Mouse (Mus musculus) neural tube, embryonic 15.5 days (tissue): ENCODE measurements at regions not wholly inside any gene's neighbourhood (a gene's known extent, or its start where the extent isn't known, plus 50 kb on each side); places are given as distances from the start of the nearest gene placed in this dataset.

Experiments used
- ATAC-seq: fragments of 200-750 bp; cut with Nextera tagmentation; 2 replicates; pipeline ENCODE4 v1.8.0; 2017; ENCODE audit warnings: mild to moderate bottlenecking, moderate TSS enrichment, moderate library complexity; ENCODE audit not compliant: low FRiP score
- H3K27ac ChIP-seq: fragments of 300-500 bp; sonication (generic); replicated peaks from 2 replicates; pipeline ENCODE4 v1.5.1; 2015; ENCODE audit warnings: mild to moderate bottlenecking, inconsistent platforms
- H3K27me3 ChIP-seq: fragments of 300-500 bp; sonication (generic); replicated peaks from 2 replicates; pipeline ENCODE4 v1.6.1; 2015; ENCODE audit warnings: inconsistent platforms
- H3K36me3 ChIP-seq: fragments of 300-500 bp; sonication (generic); 2 replicates; pipeline ENCODE4 v1.6.1; 2015; ENCODE audit warnings: inconsistent platforms
- H3K4me1 ChIP-seq: fragments of 300-500 bp; sonication (generic); 2 replicates; pipeline ENCODE4 v1.6.1; 2015; ENCODE audit warnings: inconsistent platforms
- H3K4me2 ChIP-seq: fragments of 300-500 bp; sonication (generic); 2 replicates; pipeline ENCODE4 v1.6.1; 2015; ENCODE audit warnings: inconsistent platforms, mild to moderate bottlenecking, moderate library complexity
- H3K4me3 ChIP-seq: fragments of 300-500 bp; sonication (generic); replicated peaks from 2 replicates; pipeline ENCODE4 v1.5.1; 2015; ENCODE audit warnings: mild to moderate bottlenecking, inconsistent platforms
- H3K9ac ChIP-seq: fragments of 300-500 bp; sonication (generic); replicated peaks from 2 replicates; pipeline ENCODE4 v1.6.1; 2015; ENCODE audit warnings: mild to moderate bottlenecking, inconsistent platforms
- H3K9me3 ChIP-seq: fragments of 300-500 bp; sonication (generic); replicated peaks from 2 replicates; pipeline ENCODE4 v1.6.1; 2016; ENCODE audit warnings: inconsistent platforms
- WGBS: fragments of 180-500 bp; shearing (Covaris S2); methylation state at CpG from one replicate; pipeline ENCODE4 v1.1.7; 2015; ENCODE audit warnings: mixed read lengths; 5-methylcytosine and 5-hydroxymethylcytosine counted together

- Histone ChIP-seq H3K27me3 (no peaks in the 10 kb centered on the region), H3K4me2 (no peak overlapping the region), H3K9ac (no peak overlapping the region), H3K9me3 (no peaks in the 10 kb centered on the region), H3K36me3 (no peaks in the 10 kb centered on the region), H3K27ac (no peak overlapping the region), H3K4me1 (no peaks in the 10 kb centered on the region), H3K4me3 (no peak overlapping the region)
- ATAC-seq = no peak
- WGBS = 86% methylated on average over 8 of the region's 8 CpGs
Observed at GRCm38 (mm10) chr2:84072881-84073583, 82.7 kb downstream of the Gm13691 start.

- H3K27ac ChIP-seq = no peak overlapping the region
- no peak overlapping the region for H3K4me3 ChIP-seq
- no peaks in the 10 kb centered on the region for H3K27me3 ChIP-seq
- no peaks in the 10 kb centered on the region for H3K4me1 ChIP-seq
- no peaks in the 10 kb centered on the region for H3K9me3 ChIP-seq
- no peak overlapping the region for H3K9ac ChIP-seq
- H3K36me3 ChIP-seq = no peaks in the 10 kb centered on the region
- 87% methylated on average over 3 of the region's 3 CpGs for WGBS
- no peak for ATAC-seq
- no peak overlapping the region for H3K4me2 ChIP-seq
Observed at GRCm38 (mm10) chr2:84075944-84076343, 85.6 kb downstream of the Gm13691 start.

GRCm38 (mm10) chr2:84079284-84079683 lies 88.9 kb downstream of the Gm13691 start:
- Histone ChIP-seq H3K4me1 (no peaks in the 10 kb centered on the region), H3K4me3 (no peak overlapping the region), H3K27me3 (no peaks in the 10 kb centered on the region), H3K36me3 (no peaks in the 10 kb centered on the region), H3K4me2 (no peak overlapping the region), H3K27ac (no peak overlapping the region), H3K9ac (no peak overlapping the region), H3K9me3 (no peaks in the 10 kb centered on the region)
- no peak for ATAC-seq
- WGBS = 60% methylated on average over 8 of the region's 8 CpGs

GRCm38 (mm10) chr2:84080228-84080627 lies 89.9 kb downstream of the Gm13691 start:
- Histone ChIP-seq H3K36me3 (no peaks in the 10 kb centered on the region), H3K4me1 (no peaks in the 10 kb centered on the region), H3K4me3 (no peak overlapping the region), H3K27me3 (no peaks in the 10 kb centered on the region), H3K9ac (no peak overlapping the region), H3K9me3 (no peaks in the 10 kb centered on the region), H3K27ac (no peak overlapping the region), H3K4me2 (no peak overlapping the region)
- no peak for ATAC-seq
- 81% methylated on average over 3 of the region's 3 CpGs for WGBS

- no peak for ATAC-seq
- WGBS = 78% methylated on average over 1 of the region's 1 CpGs
- H3K4me3 ChIP-seq = no peak overlapping the region
- no peaks in the 10 kb centered on the region for H3K9me3 ChIP-seq
- H3K27me3 ChIP-seq = no peaks in the 10 kb centered on the region
- no peaks in the 10 kb centered on the region for H3K36me3 ChIP-seq
- H3K4me1 ChIP-seq = no peaks in the 10 kb centered on the region
- no peak overlapping the region for H3K4me2 ChIP-seq
- H3K9ac ChIP-seq = no peak overlapping the region
- H3K27ac ChIP-seq = no peak overlapping the region
Observed at GRCm38 (mm10) chr2:84094751-84095150, 104.4 kb downstream of the Gm13691 start.

- peak; percentile 69; the same call in 1 of the 2 replicates for ATAC-seq
- no peak overlapping the region for H3K4me3 ChIP-seq
- no peak overlapping the region for H3K9ac ChIP-seq
- no peaks in the 10 kb centered on the region for H3K27me3 ChIP-seq
- H3K4me2 ChIP-seq = no peak overlapping the region
- H3K36me3 ChIP-seq = no peaks in the 10 kb centered on the region
- WGBS = 68% methylated on average over 4 of the region's 4 CpGs
- no peaks in the 10 kb centered on the region for H3K9me3 ChIP-seq
- H3K4me1 ChIP-seq = no peaks in the 10 kb centered on the region
- H3K27ac ChIP-seq = no peak overlapping the region
Observed at GRCm38 (mm10) chr2:84098746-84099145, 108.4 kb downstream of the Gm13691 start.

- WGBS = 82% methylated on average over 6 of the region's 6 CpGs
- Histone ChIP-seq H3K36me3 (no peaks in the 10 kb centered on the region), H3K4me2 (no peak overlapping the region), H3K27ac (no peak overlapping the region), H3K27me3 (no peaks in the 10 kb centered on the region), H3K4me3 (no peak overlapping the region), H3K9me3 (no peaks in the 10 kb centered on the region), H3K4me1 (no peaks in the 10 kb centered on the region), H3K9ac (no peak overlapping the region)
- no peak for ATAC-seq
Observed at GRCm38 (mm10) chr2:84113562-84113961, 123.2 kb downstream of the Gm13691 start.

GRCm38 (mm10) chr2:84119839-84120238 lies 129.5 kb downstream of the Gm13691 start:
- Histone ChIP-seq H3K27me3 (no peaks in the 10 kb centered on the region), H3K9ac (no peak overlapping the region), H3K4me2 (no peak overlapping the region), H3K36me3 (no peaks in the 10 kb centered on the region), H3K27ac (no peak overlapping the region), H3K9me3 (no peaks in the 10 kb centered on the region), H3K4me3 (no peak overlapping the region), H3K4me1 (no peaks in the 10 kb centered on the region)
- no peak for ATAC-seq
- 97% methylated on average over 2 of the region's 2 CpGs for WGBS

- Histone ChIP-seq H3K27me3 (no peaks in the 10 kb centered on the region), H3K9ac (no peak overlapping the region), H3K4me1 (no peaks in the 10 kb centered on the region), H3K36me3 (no peaks in the 10 kb centered on the region), H3K4me3 (no peak overlapping the region), H3K27ac (no peak overlapping the region), H3K4me2 (no peak overlapping the region), H3K9me3 (no peaks in the 10 kb centered on the region)
- ATAC-seq = no peak
- WGBS = 77% methylated on average over 3 of the region's 3 CpGs
Observed at GRCm38 (mm10) chr2:84127586-84127985, 137.2 kb downstream of the Gm13691 start.

- ATAC-seq = no peak
- no peak overlapping the region for H3K4me2 ChIP-seq
- no peak overlapping the region for H3K27ac ChIP-seq
- no peaks in the 10 kb centered on the region for H3K27me3 ChIP-seq
- no peaks in the 10 kb centered on the region for H3K9me3 ChIP-seq
- H3K36me3 ChIP-seq = no peaks in the 10 kb centered on the region
- H3K9ac ChIP-seq = no peak overlapping the region
- no peak overlapping the region for H3K4me3 ChIP-seq
- H3K4me1 ChIP-seq = no peaks in the 10 kb centered on the region
Observed at GRCm38 (mm10) chr2:84161742-84162141, 171.4 kb downstream of the Gm13691 start.

GRCm38 (mm10) chr2:84173450-84173849 lies 183.1 kb downstream of the Gm13691 start:
- Histone ChIP-seq H3K4me2 (no peak overlapping the region), H3K9me3 (no peaks in the 10 kb centered on the region), H3K36me3 (no peaks in the 10 kb centered on the region), H3K9ac (no peak overlapping the region), H3K4me3 (no peak overlapping the region), H3K27me3 (no peaks in the 10 kb centered on the region), H3K27ac (no peak overlapping the region), H3K4me1 (no peaks in the 10 kb centered on the region)
- 58% methylated on average over 3 of the region's 3 CpGs for WGBS
- no peak for ATAC-seq

GRCm38 (mm10) chr2:84183624-84184287 lies 193.4 kb downstream of the Gm13691 start:
- H3K36me3 ChIP-seq = no peaks in the 10 kb centered on the region
- no peak overlapping the region for H3K4me3 ChIP-seq
- H3K9me3 ChIP-seq = no peaks in the 10 kb centered on the region
- WGBS = 42% methylated on average over 5 of the region's 5 CpGs
- no peak overlapping the region for H3K4me2 ChIP-seq
- H3K4me1 ChIP-seq = peaks cover 9% of the 10 kb centered on the region; the same call in 1 of the 2 replicates
- no peak for ATAC-seq
- no peak overlapping the region for H3K27ac ChIP-seq
- H3K27me3 ChIP-seq = no peaks in the 10 kb centered on the region
- no peak overlapping the region for H3K9ac ChIP-seq
